Mouse (Mus musculus): ENCODE measurements at regions not wholly inside any gene's neighbourhood (a gene's known extent, or its start where the extent isn't known, plus 50 kb on each side); places are given as distances from the start of the nearest gene placed in this dataset.

- DNase-seq (ENCODE audit: low spot score) = no peak
Measured at GRCm38 (mm10) chr15:70920138-70920537, 2914.2 kb upstream of the Gm6569 start.

GRCm38 (mm10) chr15:70920862-70921261, 2913.5 kb upstream of the Gm6569 start:
- DNase-seq (ENCODE audit: low spot score) = peak; percentile 13
